8 mouse cellular contexts compared by ENCODE assay signal in the genomic region with DNA sequence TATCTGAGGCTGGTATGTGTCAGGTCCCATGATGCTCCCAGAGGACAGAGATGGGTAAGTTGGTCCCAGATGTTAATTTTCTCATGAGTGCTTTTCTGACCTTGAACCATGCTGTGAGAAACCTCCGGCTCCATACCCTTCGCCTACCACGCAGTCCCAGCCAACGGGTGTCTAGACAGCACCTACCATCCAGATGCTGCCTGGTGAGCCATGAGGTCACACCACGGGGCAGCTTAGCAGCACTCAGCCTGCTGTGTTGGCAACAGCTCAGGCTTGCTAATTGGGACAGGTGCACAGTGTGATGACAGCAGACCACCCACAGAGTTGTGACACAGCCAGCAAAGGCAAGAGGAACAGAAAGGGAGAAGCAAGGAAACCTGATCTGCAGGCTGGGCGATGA.
DNase-seq lines count a peak whose midpoint lies in the region; ATAC-seq and TF ChIP-seq lines count a peak whose summit lies in the region.

No protein-coding gene starts in this region.

- no peaks in the 10 kb centered on the region for H3K27me3 ChIP-seq in lung, embryonic 16.5 days (ENCODE audit: control insufficient read depth, insufficient read depth, low read depth, low read length)
- H3K27me3 ChIP-seq in lung, postnatal 0 days (replicated peaks; ENCODE audit: insufficient read depth, low read length) = no peaks in the 10 kb centered on the region
- no peaks in the 10 kb centered on the region for H3K27me3 ChIP-seq in neural tube, embryonic 13.5 days

- ATAC-seq in lung, embryonic 16.5 days (ENCODE audit: low read depth) = peak; percentile 52
- ATAC-seq in lung, postnatal 0 days = no peak
- peak; percentile 85 for ATAC-seq in granulocyte monocyte progenitor cell, adult 5-6 weeks (replicated peaks; ENCODE audit: poor library complexity, severe bottlenecking)
- ATAC-seq in neural tube, embryonic 13.5 days (ENCODE audit: low read depth) = 0 out of 2 replicates have a peak, but pooled peaks have one; percentile 41

- no peaks in the 10 kb centered on the region for H3K4me1 ChIP-seq in lung, embryonic 16.5 days (replicated peaks; ENCODE audit: control insufficient read depth, insufficient read depth, low read length)
- H3K4me1 ChIP-seq in lung, postnatal 0 days (ENCODE audit: insufficient read depth, low read depth, low read length) = no peaks in the 10 kb centered on the region
- H3K4me1 ChIP-seq in neural tube, embryonic 13.5 days (replicated peaks) = no peaks in the 10 kb centered on the region; the same call in 1 of the 2 replicates

- no peak for DNase-seq in lung, postnatal 0 days (ENCODE audit: low spot score)
- DNase-seq in cerebellum, postnatal 10 days = peak; percentile 85 to 89
- no peak for DNase-seq in ovary, postnatal 14 days (ENCODE audit: low spot score)
- no peak for DNase-seq in adrenal gland, adult (ENCODE audit: inconsistent age in 2 of 2, low spot score in 1 of 2)
- no peak for DNase-seq in frontal cortex, adult 2 months (ENCODE audit: extremely low spot score in 1 of 2, low spot score in 1 of 2)

- no peaks in the 10 kb centered on the region for H3K9me3 ChIP-seq in lung, embryonic 16.5 days (ENCODE audit: control insufficient read depth, low read length)
- no peaks in the 10 kb centered on the region for H3K9me3 ChIP-seq in lung, postnatal 0 days (ENCODE audit: low read length)
- H3K9me3 ChIP-seq in neural tube, embryonic 13.5 days = no peaks in the 10 kb centered on the region

- no peak for TF ChIP-seq EP300 in lung, postnatal 0 days (IDR thresholded peaks at IDR 0.05)

- no peak overlapping the region for H3K27ac ChIP-seq in lung, embryonic 16.5 days (ENCODE audit: low read length)
- no peak overlapping the region for H3K27ac ChIP-seq in lung, postnatal 0 days (ENCODE audit: low read length)
- H3K27ac ChIP-seq in neural tube, embryonic 13.5 days (replicated peaks) = no peak overlapping the region

- H3K9ac ChIP-seq in lung, embryonic 16.5 days (ENCODE audit: low read length) = no peak overlapping the region
- no peak overlapping the region for H3K9ac ChIP-seq in lung, postnatal 0 days (replicated peaks; ENCODE audit: low read depth)
- no peak overlapping the region for H3K9ac ChIP-seq in neural tube, embryonic 13.5 days

- H3K36me3 ChIP-seq in lung, embryonic 16.5 days (ENCODE audit: control insufficient read depth, insufficient read depth, low read length) = no peaks in the 10 kb centered on the region
- H3K36me3 ChIP-seq in lung, postnatal 0 days (ENCODE audit: insufficient read depth, low read length) = no peaks in the 10 kb centered on the region
- no peaks in the 10 kb centered on the region for H3K36me3 ChIP-seq in neural tube, embryonic 13.5 days

- no peak overlapping the region for H3K4me2 ChIP-seq in lung, embryonic 16.5 days (ENCODE audit: low read depth, low read length)
- H3K4me2 ChIP-seq in lung, postnatal 0 days (replicated peaks; ENCODE audit: low read depth, low read length) = no peak overlapping the region
- H3K4me2 ChIP-seq in neural tube, embryonic 13.5 days = no peak overlapping the region

- WGBS in lung, embryonic 16.5 days = 25% methylated on average over 6 of the region's 6 CpGs
- WGBS in lung, postnatal 0 days = 26% methylated on average over 6 of the region's 6 CpGs
- WGBS in neural tube, embryonic 13.5 days = 58% methylated on average over 6 of the region's 6 CpGs

- TF ChIP-seq CTCF in lung, postnatal 0 days (IDR thresholded peaks at IDR 0.05) = no peak

- no peak overlapping the region for H3K4me3 ChIP-seq in lung, embryonic 16.5 days (ENCODE audit: low read length)
- no peak overlapping the region for H3K4me3 ChIP-seq in lung, postnatal 0 days (ENCODE audit: low read depth, low read length)
- H3K4me3 ChIP-seq in neural tube, embryonic 13.5 days = no peak overlapping the region

Comparison
In these comparisons a context has a peak if more than half of its experiments do, and no peak if none do; other contexts are left out.
1. DNase-seq: peak in cerebellum, postnatal 10 days (2 of 2); none in lung, postnatal 0 days (single experiment), ovary, postnatal 14 days (single experiment), adrenal gland, adult (0 of 2) and frontal cortex, adult 2 months (0 of 2).